Mouse (Mus musculus) gastrocnemius, postnatal 4 days (tissue): ENCODE measurements at regions not wholly inside any gene's neighbourhood (a gene's known extent, or its start where the extent isn't known, plus 50 kb on each side); places are given as distances from the start of the nearest gene placed in this dataset.

ENCODE experiments used
- DNase-seq, 2 experiments: peaks; one replicate each; pipeline ENCODE4 v3.0.0; 2021 to 2022; ENCODE audit warnings: low spot score in 2 of 2, mixed read lengths in 2 of 2

DNA sequence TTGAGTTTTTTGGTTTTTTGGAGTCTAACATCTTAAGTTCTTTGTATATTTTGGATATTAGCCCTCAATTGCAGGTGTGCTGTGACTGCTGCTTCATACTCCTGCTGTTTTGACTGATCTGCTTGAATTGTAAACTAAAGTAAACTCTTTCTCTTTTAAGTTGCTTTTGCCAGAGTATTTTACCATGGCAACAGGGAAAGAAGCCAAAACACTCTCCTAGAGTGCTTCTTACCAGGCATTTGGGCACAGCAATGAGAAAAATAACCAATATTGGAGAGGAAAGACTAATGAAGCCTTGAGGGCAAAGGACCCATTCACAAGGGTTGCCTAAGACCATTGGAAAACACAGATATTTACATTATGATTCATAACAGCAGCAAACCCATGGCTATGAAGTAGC is 437.3 kb downstream of the Wdr11 start:
- DNase-seq: no peak

DNA sequence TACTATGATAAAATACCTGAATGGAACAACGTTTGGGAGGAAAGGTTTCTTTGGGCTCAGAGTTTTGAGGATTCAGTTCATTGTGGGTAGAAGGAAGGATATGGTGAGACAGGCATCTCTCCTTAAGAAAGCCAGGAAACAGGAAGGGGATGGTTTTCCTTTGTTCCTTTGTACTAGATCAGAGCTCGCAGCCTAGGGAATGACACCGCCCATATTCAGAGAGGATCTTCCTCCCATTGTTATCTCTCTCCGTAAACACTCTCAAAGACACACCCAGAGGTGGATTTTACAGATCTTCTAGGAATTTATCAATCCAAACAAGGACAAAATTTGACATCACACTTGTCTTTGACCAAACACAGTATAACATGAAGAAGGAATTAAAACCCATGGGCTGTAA is 439.0 kb downstream of the Wdr11 start:
- no peak for DNase-seq

DNA sequence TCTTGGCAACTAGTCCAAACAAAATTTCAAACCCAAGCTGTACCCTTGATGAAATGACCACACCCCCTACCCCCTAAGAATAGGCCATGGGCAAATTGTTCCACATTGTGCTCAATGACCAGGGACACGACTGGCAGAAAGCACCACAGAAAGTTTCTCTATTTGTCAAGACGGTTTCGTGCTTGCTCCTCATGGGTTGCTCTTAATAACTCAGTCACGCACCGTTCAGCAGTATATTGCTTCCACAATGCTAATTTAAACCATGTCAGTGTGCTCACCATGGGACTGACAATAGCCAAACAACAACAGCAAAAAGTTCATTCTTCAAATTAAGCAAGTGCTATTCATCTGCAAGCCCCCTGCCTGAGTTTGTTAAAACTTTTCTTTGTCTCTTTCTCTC is 444.6 kb downstream of the Wdr11 start:
- no peak for DNase-seq

DNA sequence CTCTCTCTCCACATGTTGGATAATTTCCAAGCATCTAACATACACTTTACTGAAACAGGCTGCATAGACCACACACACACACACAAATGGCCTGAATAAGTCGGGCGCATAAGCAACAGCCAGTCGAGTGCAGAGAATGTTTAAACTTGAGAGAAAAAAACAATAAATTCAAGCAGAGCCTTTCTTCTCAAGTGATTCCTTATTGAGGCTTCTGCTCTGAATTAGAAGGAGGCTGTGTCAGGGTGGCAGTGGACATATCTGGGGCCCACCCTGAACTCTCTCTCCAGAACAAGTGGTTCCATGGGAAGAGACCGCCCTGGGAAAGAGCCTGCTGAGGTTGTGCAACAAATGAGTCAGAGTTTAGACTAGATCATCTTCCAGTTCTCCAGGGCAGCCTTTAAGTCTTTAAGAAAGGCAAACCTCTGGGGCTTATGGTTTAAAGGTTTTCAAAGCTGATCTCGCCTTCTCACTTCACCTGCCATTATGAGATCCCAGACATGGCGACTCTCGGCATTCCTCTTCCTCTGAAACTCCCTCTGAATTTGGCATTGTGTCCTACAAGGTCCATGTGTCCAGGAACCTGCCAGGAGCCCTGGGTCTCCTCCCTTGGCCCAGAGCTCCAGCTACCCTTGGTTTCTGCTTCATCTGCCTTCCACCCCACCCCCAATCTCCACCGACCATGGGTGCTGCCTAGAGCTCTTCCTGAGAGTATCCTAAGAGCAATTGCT is 445.3 kb downstream of the Wdr11 start:
- DNase-seq: no peak

DNA sequence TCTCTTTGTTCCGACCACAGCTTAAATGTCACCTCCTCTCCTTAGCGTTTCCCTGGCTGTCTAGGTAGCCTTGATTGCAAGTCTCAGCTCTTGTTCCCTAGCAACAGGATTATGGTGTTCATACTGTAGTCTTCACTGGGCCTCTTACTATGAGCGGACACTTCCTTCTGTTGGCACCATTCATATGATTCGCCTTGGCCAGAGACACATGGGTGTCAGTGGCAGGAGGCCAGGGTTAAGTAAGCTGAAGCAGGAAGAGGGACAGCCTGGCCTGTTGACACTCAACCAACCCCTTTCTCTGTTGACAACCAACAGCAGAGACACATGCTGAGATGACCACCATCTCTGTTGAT is 445.9 kb downstream of the Wdr11 start:
- DNase-seq: no peak

DNA sequence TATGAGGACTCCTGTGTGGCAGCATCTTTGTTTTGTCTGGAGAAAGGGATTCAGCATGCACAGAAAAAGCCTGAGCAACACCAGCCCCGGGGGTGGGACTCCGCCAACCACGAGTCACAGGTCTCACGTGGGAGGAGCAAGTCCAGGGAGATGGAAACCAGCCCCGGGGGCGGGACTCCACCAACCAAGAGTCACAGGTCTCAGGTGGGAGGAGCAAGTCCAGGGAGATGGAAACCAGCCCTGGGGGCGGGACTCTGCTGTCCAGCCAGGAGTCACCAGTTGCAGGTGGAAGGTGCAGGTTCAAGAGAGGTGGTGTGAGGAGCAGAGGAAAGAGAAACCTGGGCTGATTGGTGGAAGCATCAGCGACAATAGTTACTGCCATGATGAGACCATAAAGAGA is 448.9 kb downstream of the Wdr11 start:
- DNase-seq: no peak

DNA sequence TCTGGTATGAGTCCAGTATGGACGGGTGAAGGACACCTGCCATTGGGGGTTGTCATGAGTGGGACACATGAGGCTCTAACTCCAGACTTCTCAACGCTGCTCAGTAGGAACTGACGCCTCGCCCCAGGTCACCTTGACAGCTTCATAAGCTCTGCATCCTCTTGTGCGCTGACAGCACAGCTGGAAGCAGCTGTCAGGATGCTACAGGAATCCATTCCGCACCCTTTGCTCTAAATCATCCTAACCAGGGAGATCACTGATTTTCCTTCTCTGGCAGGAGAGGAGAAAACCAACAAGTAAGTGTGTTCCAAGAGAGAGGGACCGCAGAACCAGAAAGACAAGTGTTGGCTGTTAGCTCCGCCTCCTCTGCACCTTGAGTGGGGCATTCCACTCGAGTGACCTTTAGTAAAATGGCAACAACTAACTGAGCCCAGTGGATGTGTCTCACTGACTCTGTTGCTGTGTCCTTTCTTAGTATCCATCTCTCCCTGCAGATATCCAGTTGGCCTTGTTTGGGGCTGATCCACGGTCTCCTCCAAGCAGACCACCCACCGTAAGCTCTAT is 449.8 kb downstream of the Wdr11 start:
- no peak for DNase-seq

DNA sequence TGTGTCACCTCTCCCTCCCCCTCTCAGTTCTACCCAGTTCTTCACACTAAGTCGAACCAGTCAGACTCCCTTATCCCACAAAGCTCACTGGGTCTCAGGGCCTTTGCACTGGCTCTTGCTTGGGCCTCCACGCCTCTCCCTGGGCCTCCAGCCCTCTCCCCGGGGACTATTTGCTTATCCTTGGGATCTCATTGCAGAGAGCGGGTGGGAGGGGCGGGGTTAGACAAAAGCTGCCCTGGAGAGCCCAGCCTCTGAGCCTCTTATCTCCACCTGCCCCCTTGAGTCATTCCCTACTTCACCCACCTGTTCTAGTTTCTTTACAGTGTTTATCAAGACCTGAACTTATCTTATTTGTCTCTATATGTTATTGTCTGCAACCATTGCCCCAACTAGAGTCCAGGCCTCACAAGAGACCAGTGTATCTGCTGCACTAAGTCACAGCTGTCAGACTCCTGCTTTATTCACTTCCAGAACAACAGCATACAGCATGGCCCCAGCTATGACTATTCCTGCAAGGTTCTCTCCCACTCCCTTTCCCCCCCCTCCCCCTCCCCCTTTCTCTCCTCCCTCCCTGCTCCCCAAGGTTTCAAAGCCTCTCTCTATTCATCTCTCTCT is 450.7 kb downstream of the Wdr11 start:
- DNase-seq: no peak

DNA sequence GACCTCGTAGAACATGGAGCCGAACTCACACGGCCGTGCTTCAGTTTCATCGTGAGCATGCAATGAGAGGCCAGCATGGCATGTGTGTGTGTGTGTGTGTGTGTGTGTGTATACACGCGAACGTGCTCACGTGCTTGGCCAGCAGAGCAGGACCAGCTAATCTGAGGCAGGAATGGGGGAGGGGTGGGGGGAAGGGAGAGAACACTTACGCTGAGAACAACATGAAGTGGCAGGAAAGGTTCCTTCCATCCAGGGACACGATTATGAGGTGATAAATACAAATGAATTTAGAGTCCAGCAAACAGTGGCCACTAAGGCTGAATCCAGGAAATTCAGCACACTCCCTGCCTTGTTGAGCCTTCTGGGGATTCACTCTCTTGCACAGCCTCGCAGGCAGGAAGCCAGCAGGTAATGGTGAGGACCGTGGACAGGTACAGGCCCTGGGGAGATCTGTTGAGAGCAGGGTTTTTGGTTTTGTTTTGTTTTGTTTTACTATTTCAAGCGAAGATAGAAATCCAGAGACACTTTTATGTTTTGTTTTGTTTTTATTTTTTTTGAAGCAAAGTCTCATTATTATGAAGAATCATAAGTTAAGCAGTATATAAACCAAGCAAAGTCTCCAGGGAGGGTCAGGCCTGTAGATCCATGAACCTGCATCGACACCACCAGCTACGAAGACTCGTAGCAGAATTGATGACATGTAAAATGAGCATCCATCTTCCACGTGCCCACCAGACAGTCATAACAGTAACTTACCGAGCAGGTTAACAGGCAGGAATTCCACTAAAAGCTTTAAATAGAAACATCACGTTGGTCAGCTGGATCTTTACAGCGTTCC is 452.0 kb downstream of the Wdr11 start:
- DNase-seq: no peak

DNA sequence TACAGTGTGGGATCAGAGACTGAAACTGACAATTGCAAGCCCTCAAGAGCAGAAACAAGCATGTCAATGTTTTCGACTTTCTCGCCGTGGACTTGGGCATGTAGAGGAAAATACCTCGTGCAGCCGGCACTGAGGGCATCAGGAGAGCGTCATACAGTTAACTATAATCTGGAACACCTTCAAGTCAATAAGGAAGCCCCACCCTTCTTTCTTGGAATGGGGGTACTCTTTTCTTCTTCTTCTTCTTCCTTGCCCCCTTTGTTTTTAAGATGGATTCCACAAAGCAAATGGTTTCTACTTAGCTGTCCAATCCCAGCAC is 452.5 kb downstream of the Wdr11 start:
- DNase-seq: no peak

DNA sequence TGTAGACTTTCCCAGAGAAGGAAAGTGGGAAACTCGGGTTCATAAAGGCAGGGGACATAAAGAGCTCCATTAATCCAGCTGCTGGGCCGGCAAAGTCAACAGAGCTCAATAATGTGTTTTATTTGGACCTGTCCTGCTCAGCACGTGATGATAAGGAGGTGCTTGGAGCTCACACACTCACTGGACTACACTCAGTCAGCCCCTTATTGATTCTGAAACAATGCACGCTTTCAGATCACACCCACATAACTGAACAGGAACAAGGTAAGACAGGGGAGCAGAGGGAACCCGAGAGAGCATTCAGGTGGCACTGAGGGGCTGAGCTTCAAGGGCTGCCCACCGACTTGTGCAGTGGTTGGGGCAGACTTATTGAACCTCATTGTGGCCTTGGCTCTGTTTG is 452.9 kb downstream of the Wdr11 start:
- DNase-seq: no peak

DNA sequence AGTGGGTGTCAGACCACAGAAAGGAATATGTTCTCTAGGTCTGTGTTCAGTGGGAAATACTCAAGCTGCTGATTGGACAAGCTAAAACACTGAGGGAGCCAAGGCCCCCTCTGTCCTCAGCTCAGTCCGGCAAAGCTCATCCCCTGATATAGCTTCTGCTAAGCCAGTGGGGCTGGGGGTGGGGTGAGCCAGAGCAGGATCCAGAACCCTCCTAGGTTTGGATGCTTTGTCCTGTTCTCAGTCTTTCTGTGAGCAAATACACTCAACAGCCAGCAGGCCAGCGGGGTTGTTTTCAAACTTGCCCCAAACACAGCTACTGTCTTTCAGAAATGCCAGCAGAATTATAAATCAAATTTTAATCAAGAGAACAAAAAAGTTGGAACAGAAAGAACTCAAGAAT is 454.4 kb downstream of the Wdr11 start:
- no peak for DNase-seq

DNA sequence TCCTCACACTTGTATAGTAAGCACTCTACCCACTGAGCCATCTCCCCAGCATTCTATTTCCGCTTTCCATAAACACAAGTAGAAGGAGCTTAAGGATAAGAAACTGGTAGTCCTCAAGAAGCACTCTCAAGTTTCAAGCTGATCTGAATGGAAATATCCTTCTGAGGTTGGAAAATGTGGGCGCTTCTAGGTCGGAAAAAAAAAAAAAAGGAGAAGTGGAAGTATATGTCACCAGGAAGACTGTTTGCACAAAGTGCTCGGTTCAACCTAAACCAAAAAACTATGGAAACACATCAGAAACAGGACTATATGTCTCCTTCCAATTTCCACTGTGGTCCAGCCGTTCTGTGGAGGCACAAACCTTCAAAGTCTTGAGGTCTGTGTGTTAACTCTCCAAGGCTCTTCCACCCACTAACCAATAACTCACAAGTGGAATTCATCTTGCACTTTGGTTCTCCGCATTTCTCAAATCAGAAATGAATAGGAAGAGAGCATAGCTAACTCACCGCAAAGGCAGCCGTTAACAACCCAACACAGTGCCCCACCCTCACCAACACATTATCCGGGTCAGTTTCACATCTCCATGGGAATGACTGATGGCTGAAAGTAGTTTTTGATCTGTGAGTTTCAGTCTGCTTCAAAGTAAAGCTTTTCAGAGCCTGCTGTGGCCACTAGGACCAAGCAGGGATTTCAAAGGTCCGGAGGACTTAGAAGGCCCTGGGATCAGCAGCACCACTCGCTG is 455.8 kb downstream of the Wdr11 start:
- DNase-seq: no peak

DNA sequence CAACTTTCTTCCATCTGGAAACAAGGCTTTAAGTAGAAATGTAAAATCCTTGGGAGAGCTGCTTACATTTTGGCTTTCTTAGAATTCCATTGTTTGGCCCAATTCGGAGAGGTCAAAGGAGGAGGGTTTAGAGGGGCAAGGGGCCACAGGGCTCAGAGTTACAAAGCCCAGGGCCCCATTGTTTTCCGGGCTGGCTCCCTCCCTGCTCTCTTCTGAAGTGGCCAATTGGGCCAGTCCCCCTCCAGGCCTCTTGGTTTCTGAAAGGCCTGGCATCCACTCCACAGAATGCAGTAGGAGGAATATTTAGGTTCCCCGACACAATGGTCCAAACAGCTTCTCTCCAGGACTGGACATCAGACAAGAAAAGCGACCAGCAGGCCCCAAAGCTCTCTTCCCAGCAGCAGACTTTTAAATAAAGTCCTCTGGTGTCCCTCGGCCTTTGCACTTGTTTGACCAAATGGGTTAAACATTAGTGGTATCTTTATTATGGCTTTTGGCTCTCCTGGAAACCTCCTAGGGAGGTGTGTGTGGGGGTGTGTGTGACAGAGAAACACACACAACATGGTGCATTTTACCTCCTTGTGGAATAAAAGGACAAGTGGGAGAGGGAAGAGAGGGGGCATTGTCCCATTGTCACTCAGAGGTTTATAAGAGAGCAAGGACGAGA is 456.6 kb downstream of the Wdr11 start:
- no peak for DNase-seq

DNA sequence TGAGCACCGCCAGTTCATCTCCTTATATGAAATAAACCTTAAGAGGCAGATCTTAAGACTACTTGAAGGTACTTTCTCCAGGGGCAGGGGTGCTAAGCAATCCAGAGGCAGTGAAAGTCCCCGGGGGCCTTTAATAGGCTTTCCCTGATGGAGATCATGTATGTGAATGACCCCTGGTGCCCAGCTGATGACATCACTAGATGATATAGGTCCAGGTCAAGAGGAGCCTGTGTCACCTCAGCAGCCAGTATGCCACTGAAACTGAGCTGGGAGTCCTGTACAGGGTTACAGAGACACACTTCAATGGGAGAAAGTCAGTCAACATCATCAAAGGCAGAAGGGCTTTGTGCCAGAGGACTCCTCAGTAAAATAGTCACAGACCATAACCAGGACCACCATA is 457.8 kb downstream of the Wdr11 start:
- DNase-seq: no peak

DNA sequence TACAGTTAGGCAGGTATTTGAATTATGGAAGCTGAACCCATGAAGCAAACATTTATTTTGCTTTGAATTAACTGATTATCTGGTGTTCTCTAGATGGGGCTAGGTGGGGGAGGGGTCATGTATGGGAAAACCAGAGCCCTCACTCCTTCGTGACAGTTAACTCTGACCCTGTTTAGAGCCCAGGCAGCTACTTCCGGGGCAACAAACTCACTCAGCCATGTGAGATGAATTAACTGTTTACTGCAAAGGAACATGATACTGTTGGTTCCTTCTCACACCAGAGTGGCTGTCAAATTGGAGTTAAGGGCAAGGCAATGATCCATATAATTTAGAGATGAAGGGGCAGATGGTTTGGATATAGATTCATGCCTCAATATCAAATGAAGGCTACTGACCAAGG is 458.5 kb downstream of the Wdr11 start:
- DNase-seq: no peak

DNA sequence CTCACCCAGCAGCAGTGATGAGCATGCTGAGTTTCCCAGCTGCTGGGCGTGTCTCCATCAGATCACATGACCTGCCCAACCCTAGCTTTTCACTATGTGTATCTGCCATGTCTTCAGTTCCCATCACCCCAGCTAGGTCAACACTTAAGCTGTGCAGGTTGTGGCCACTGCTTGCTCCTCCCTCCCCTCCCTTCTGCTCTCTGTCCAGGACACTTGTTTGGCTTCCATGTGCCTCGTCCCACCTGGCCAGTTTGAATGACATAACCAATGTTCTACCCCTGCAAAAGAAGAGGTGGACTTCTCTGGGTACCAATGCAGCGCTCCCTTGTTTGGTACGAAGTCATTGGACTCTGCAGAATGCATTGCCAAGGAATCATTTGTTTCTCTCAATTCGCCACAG is 460.7 kb downstream of the Wdr11 start:
- DNase-seq: no peak

DNA sequence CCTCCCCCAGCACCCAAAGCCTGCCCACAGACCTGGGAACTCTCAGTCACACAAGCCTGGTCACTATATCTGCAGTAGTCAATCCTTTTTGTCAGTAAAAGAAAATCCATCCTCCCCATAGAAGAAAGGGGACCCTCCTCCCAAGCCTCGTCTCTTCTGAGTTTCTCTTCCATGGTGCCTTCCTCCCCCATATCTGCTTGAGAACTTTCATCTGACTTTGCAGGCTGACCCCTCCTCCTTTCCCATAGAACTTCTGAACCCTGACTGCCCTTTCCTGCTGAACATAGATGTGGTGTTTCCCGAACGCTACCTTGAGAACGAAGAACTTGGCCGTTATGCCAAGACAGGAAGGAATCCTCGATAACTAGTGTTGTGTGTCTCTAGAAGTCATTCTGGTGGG is 462.5 kb downstream of the Ate1 start:
- no peak for DNase-seq

DNA sequence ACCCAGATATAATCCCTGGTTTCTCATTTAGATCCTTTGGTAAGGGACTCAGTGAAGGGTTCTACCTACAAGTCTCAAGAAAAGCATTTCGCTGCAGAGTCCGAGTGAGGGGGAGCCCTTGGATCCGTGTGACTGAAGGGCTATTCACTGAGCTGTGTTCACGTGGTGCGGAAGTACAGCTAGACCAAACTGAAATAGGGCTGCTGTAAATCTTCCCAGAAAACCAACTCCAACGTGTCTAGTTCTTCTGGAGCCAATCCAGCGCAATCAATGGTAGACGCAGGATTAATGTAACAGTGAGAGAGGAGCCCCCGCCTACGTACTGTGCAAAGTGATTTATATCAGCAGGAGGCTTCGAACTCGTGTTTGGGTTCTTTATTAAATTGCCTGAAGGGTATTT is 461.9 kb downstream of the Ate1 start:
- DNase-seq: no peak

DNA sequence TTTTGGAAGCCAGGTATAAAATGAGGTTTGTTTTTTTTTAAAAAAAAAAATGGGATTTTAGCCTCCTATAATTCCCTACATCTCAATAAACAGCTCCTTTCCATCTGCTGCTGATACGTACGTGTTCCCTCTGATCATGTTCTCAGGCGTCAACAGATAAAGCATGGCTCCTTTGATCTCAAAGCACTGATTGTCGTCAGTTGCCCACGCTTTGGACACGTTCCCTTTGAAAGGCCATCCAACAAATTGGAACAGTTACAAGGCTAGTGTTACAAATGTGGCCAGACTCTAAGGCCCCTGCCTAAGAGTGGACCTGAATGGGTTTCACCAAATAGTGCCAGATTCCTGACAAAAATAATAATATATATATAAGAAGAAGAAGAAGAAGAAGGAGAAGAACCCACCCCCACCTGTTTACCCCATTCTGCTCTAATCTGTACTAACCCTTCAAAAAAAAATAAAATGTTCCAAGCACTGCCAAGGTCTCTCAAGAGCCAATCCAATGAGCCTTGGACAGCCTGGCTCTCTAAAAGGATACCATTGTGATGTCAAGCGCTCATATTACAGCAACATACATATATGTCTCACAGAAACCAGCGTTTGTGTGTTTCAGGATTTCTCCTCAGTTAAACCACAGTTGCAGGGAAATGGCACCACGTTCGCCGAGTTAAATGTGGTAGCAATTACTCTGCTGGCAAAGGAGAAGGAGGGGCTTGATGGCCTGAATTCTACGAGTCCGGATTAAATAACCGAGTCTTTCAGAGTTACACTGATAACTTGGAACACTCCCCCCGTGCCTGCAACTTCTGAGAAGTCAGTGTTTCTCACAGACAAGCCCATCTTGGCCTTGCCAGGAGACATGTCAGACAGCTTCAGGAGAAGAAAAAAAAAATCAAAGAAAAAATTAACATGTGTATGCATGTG is 460.2 kb downstream of the Ate1 start:
- no peak for DNase-seq
